Mouse (Mus musculus) heart, adult 2 months (tissue): Measurements from ENCODE around the gene Atxn7l1.

Source experiments
- CTCF ChIP-seq: fragments of 200-600 bp; IDR thresholded peaks from 2 replicates; pipeline ENCODE4 v1.8.1; 2022; ENCODE audit warnings: antibody characterized with exemption, mild to moderate bottlenecking, moderate library complexity
- EP300 ChIP-seq: fragments of 200-500 bp; IDR thresholded peaks from 2 replicates; pipeline ENCODE4 v1.6.1; 2011; ENCODE audit warnings: low read depth, low read length, control low read depth; ENCODE audit not compliant: insufficient read depth

GRCm38 (mm10) chr12:33201068-33201467, 53.6 kb downstream of the Atxn7l1 start:
- no peak for TF ChIP-seq CTCF
- no peak for TF ChIP-seq EP300
